Mouse (Mus musculus): ENCODE measurements around the gene Vamp5. TPM values are rescaled to one million over a fixed set of nuclear protein-coding genes. Genes with fewer than 3 reads are reported as not detected.

Vamp5 gene
- total and polyA plus RNA-seq, 3 experiments, result 465 to 593 TPM; not detected in 1

GRCm38 (mm10) chr6:72359891-72360598, 20.2 kb downstream of the Vamp5 start:
- TF ChIP-seq POLR2A (IDR thresholded peaks at IDR 0.05; ENCODE audit: control insufficient read depth in 1 of 2, insufficient read depth in 1 of 2, low read depth in 1 of 2, low read length in 2 of 2, poor library complexity in 1 of 2) (no peak), HCFC1 (IDR thresholded peaks at IDR 0.05; ENCODE audit: low read depth, low read length) (no peak), USF1 (IDR thresholded peaks at IDR 0.05; ENCODE audit: low read depth, low read length) (no peak), ZC3H11A (IDR thresholded peaks at IDR 0.05; ENCODE audit: low read depth, low read length) (no peak), ELF1 (IDR thresholded peaks at IDR 0.05; ENCODE audit: low read depth, low read length) (no peak), POLR2AphosphoS2 (IDR thresholded peaks at IDR 0.05; ENCODE audit: low read length) (no peak), CTCF (IDR thresholded peaks at IDR 0.05 in 2 of 3, conservative IDR thresholded peaks at IDR 0.05 in 1 of 3; ENCODE audit: control insufficient read depth in 1 of 3, insufficient read depth in 1 of 3, low read depth in 2 of 3, low read length in 3 of 3, poor library complexity in 1 of 3, severe bottlenecking in 1 of 3) (no peak), ZNF384 (IDR thresholded peaks at IDR 0.05; ENCODE audit: low read depth, low read length) (no peak), TBP (IDR thresholded peaks at IDR 0.05; ENCODE audit: low read depth, low read length) (no peak), E2F4 (IDR thresholded peaks at IDR 0.05; ENCODE audit: borderline replicate concordance, low read depth, low read length) (no peak)
- H3K36me3 ChIP-seq (ENCODE audit: control insufficient read depth in 1 of 2, insufficient read depth in 2 of 2, low read length in 2 of 2), result peaks cover 0 to 27% of the 10 kb centered on the region in 2 experiments; a peak in 2 of 4 replicates

GRCm38 (mm10) chr6:72359343-72359742, 20.9 kb downstream of the Vamp5 start:
- TF ChIP-seq ETS1 (IDR thresholded peaks at IDR 0.05; ENCODE audit: low read depth, low read length) (no peak), SMC3 (IDR thresholded peaks at IDR 0.05; ENCODE audit: low read depth, low read length) (no peak), RAD21 (IDR thresholded peaks at IDR 0.05; ENCODE audit: low read depth, low read length) (no peak), GABPA (IDR thresholded peaks at IDR 0.05; ENCODE audit: low read depth, low read length) (no peak), RCOR1 (IDR thresholded peaks at IDR 0.05; ENCODE audit: low read depth, low read length) (no peak), GATA1 (IDR thresholded peaks at IDR 0.05; ENCODE audit: low read depth, low read length) (no peak)
- H3K36me3 ChIP-seq (ENCODE audit: control insufficient read depth in 1 of 2, insufficient read depth in 2 of 2, low read length in 2 of 2), result peaks cover 0 to 27% of the 10 kb centered on the region in 2 experiments; a peak in 2 of 4 replicates
- H3K79me2 ChIP-seq (ENCODE audit: control insufficient read depth, insufficient read depth, low read length, poor library complexity), result peaks cover 8% of the 10 kb centered on the region
- H3K27ac ChIP-seq (ENCODE audit: control insufficient read depth, low read depth, low read length), result no peak overlapping the region
- H3K4me3 ChIP-seq (ENCODE audit: control insufficient read depth in 1 of 2, insufficient read depth in 1 of 2, low read depth in 2 of 2, low read length in 2 of 2), result no peak overlapping the region
- no peak overlapping the region for H3K9ac ChIP-seq (ENCODE audit: control insufficient read depth, low read depth, low read length, poor library complexity, severe bottlenecking)
- H3K4me1 ChIP-seq (ENCODE audit: control insufficient read depth in 1 of 2, insufficient read depth in 2 of 2, low read length in 2 of 2), result peaks cover 0 to 30% of the 10 kb centered on the region in 2 experiments; a peak in 2 of 4 replicates
- no peak for DNase-seq (ENCODE audit: low read depth, low spot score)
- H3K9me3 ChIP-seq (replicated peaks; ENCODE audit: insufficient read depth, low read length), result no peaks in the 10 kb centered on the region
- no peaks in the 10 kb centered on the region for H3K27me3 ChIP-seq (ENCODE audit: control insufficient read depth in 1 of 2, insufficient read depth in 2 of 2, low read length in 2 of 2)

More at GRCm38 (mm10) chr6:72359891-72360598, 20.2 kb downstream of the Vamp5 start:
- peaks cover 8% of the 10 kb centered on the region for H3K79me2 ChIP-seq (ENCODE audit: control insufficient read depth, insufficient read depth, low read length, poor library complexity)
- H3K27ac ChIP-seq (ENCODE audit: control insufficient read depth, low read depth, low read length), result no peak overlapping the region
- no peaks in the 10 kb centered on the region for H3K9me3 ChIP-seq (replicated peaks; ENCODE audit: insufficient read depth, low read length)
- no peak overlapping the region for H3K9ac ChIP-seq (ENCODE audit: control insufficient read depth, low read depth, low read length, poor library complexity, severe bottlenecking)
- DNase-seq (ENCODE audit: low read depth, low spot score), result no peak
- no peak overlapping the region for H3K4me3 ChIP-seq (ENCODE audit: control insufficient read depth in 1 of 2, insufficient read depth in 1 of 2, low read depth in 2 of 2, low read length in 2 of 2)
- H3K4me1 ChIP-seq (ENCODE audit: control insufficient read depth in 1 of 2, insufficient read depth in 2 of 2, low read length in 2 of 2), result peaks cover 0 to 31% of the 10 kb centered on the region in 2 experiments; a peak in 2 of 4 replicates
- no peaks in the 10 kb centered on the region for H3K27me3 ChIP-seq (ENCODE audit: control insufficient read depth in 1 of 2, insufficient read depth in 2 of 2, low read length in 2 of 2)

Data from MEL (cell line).